Mouse (Mus musculus) layer of hippocampus, adult 2 months (tissue): ENCODE results near the gene Lmf1. TPM values are rescaled to one million over a fixed set of nuclear protein-coding genes. Genes with fewer than 3 reads are reported as not detected.

Source experiments
- DNase-seq, 2 experiments: peaks; one replicate each; pipeline ENCODE4 v3.0.0; 2022; ENCODE audit warnings: low spot score in 2 of 2
- H3K27ac ChIP-seq: fragments of 200-600 bp; 2 replicates; pipeline ENCODE4 v1.8.1; 2022
- H3K4me3 ChIP-seq: fragments of 200-600 bp; 2 replicates; pipeline ENCODE4 v1.8.1; 2022; ENCODE audit warnings: mild to moderate bottlenecking
- CTCF ChIP-seq: fragments of 200-600 bp; conservative IDR thresholded peaks from 2 replicates; pipeline ENCODE4 v1.8.1; 2022; ENCODE audit warnings: antibody characterized with exemption, mild to moderate bottlenecking, moderate library complexity
- total RNA-seq, 2 experiments: library from RNA; stranded (reverse); gene quantifications; 2 replicates each; pipeline ENCODE4 v1.2.3; 2021

Gene Lmf1
- total RNA-seq, 2 experiments from 2014 or later, result 25.5 to 31.2 TPM

- 0 out of 2 replicates have a peak, but pooled peaks have one; percentile 9 for TF ChIP-seq CTCF
These were observed 18.2 kb upstream of the Lmf1 start for GRCm38 (mm10) chr17:25560554-25561222.

GRCm38 (mm10) chr17:25561223-25562028 is 17.5 kb upstream of the Lmf1 start:
- no peak; the same call in 1 of the 2 replicates for TF ChIP-seq CTCF
- DNase-seq, result peak; percentile 51 to 80
- Histone ChIP-seq H3K27ac (peak overlapping the region; percentile 86), H3K4me3 (no peak overlapping the region)

More at GRCm38 (mm10) chr17:25560554-25561222, 18.2 kb upstream of the Lmf1 start:
- Histone ChIP-seq H3K27ac (peak overlapping the region; percentile 86), H3K4me3 (no peak overlapping the region)
- peak in 1 of 2 experiments; percentile 32 for DNase-seq

GRCm38 (mm10) chr17:25564481-25564880 is 14.4 kb upstream of the Lmf1 start:
- no peak for TF ChIP-seq CTCF

GRCm38 (mm10) chr17:25565244-25565643 is 13.6 kb upstream of the Lmf1 start:
- no peak for TF ChIP-seq CTCF
- DNase-seq, result peak in 1 of 2 experiments; percentile 39
- peak overlapping the region; percentile 73 for H3K4me3 ChIP-seq
- peak overlapping the region; percentile 97 for H3K27ac ChIP-seq

More at GRCm38 (mm10) chr17:25564481-25564880, 14.4 kb upstream of the Lmf1 start:
- H3K27ac ChIP-seq, result peak overlapping the region; percentile 88
- DNase-seq, result peak in 1 of 2 experiments; percentile 55
- H3K4me3 ChIP-seq, result peak overlapping the region; percentile 8; the same call in 1 of the 2 replicates

- peak; percentile 42 for TF ChIP-seq CTCF
- Histone ChIP-seq H3K4me3 (peak overlapping the region; percentile 73), H3K27ac (peak overlapping the region; percentile 97)
- no peak for DNase-seq
These were observed 12.9 kb upstream of the Lmf1 start for GRCm38 (mm10) chr17:25565860-25566600.

- TF ChIP-seq CTCF, result no peak
- H3K27ac ChIP-seq, result peak overlapping the region; percentile 97
These were observed 11.6 kb upstream of the Lmf1 start for GRCm38 (mm10) chr17:25567261-25567660.

GRCm38 (mm10) chr17:25567745-25568144 is 11.1 kb upstream of the Lmf1 start:
- H3K27ac ChIP-seq, result peak overlapping the region; percentile 97
- peak overlapping the region; percentile 73 for H3K4me3 ChIP-seq
- DNase-seq, result peak; percentile 77 to 88
- TF ChIP-seq CTCF, result peak; percentile 87

More at GRCm38 (mm10) chr17:25567261-25567660, 11.6 kb upstream of the Lmf1 start:
- H3K4me3 ChIP-seq, result peak overlapping the region; percentile 73
- no peak for DNase-seq

- H3K27ac ChIP-seq, result peak overlapping the region; percentile 97
- peak in 1 of 2 experiments; percentile 53 for DNase-seq
- peak overlapping the region; percentile 73 for H3K4me3 ChIP-seq
- no peak for TF ChIP-seq CTCF
These were observed 10.7 kb upstream of the Lmf1 start for GRCm38 (mm10) chr17:25568206-25568605.

- no peak for DNase-seq
- peak overlapping the region; percentile 73 for H3K4me3 ChIP-seq
- peak overlapping the region; percentile 97 for H3K27ac ChIP-seq
- TF ChIP-seq CTCF, result no peak
These were observed 10.0 kb upstream of the Lmf1 start for GRCm38 (mm10) chr17:25568880-25569279.

GRCm38 (mm10) chr17:25569833-25570647 is 8.8 kb upstream of the Lmf1 start:
- Histone ChIP-seq H3K27ac (peak overlapping the region; percentile 97), H3K4me3 (peak overlapping the region; percentile 73)
- DNase-seq, result no peak
- TF ChIP-seq CTCF, result no peak

- H3K27ac ChIP-seq, result peak within 1 kb of the TSS; percentile 97
- H3K4me3 ChIP-seq, result peak within 1 kb of the TSS; percentile 73
- peak; percentile 93 to 96 for DNase-seq
- peak; percentile 72 for TF ChIP-seq CTCF
These were observed 8.0 kb upstream of the Lmf1 start, which contains the start of gene Sox8 for GRCm38 (mm10) chr17:25570648-25571452. Gene Sox8, minus strand, starts transcription at chr17:25570686.
